Mouse (Mus musculus): ENCODE data around the gene Clybl.

The Clybl gene

GRCm38 (mm10) chr14:122367252-122367868, 185.9 kb downstream of the Clybl start:
- no peak for DNase-seq

GRCm38 (mm10) chr14:122367882-122368418, 186.4 kb downstream of the Clybl start:
- no peak for DNase-seq

- no peak for DNase-seq
Measured at GRCm38 (mm10) chr14:122368501-122368900, 187.0 kb downstream of the Clybl start.

- DNase-seq = no peak
Measured at GRCm38 (mm10) chr14:122371979-122372378, 190.5 kb downstream of the Clybl start.

GRCm38 (mm10) chr14:122373458-122373857, 192.0 kb downstream of the Clybl start:
- DNase-seq = no peak

- DNase-seq = no peak
Measured at GRCm38 (mm10) chr14:122374285-122374997, 192.9 kb downstream of the Clybl start.

GRCm38 (mm10) chr14:122375070-122375811, 193.7 kb downstream of the Clybl start:
- no peak for DNase-seq

- DNase-seq = no peak
Measured at GRCm38 (mm10) chr14:122376482-122377143, 195.1 kb downstream of the Clybl start.

GRCm38 (mm10) chr14:122377681-122378080, 196.2 kb downstream of the Clybl start:
- DNase-seq = no peak

- no peak for DNase-seq
Measured at GRCm38 (mm10) chr14:122379076-122379475, 197.6 kb downstream of the Clybl start.

- DNase-seq = no peak
Measured at GRCm38 (mm10) chr14:122379996-122380395, 198.5 kb downstream of the Clybl start.

- DNase-seq = no peak
Measured at GRCm38 (mm10) chr14:122380896-122381845, 199.7 kb downstream of the Clybl start.

GRCm38 (mm10) chr14:122382281-122382680, 200.8 kb downstream of the Clybl start:
- no peak for DNase-seq

- DNase-seq = no peak
Measured at GRCm38 (mm10) chr14:122383931-122384330, 202.4 kb downstream of the Clybl start.

GRCm38 (mm10) chr14:122384447-122385237, 203.1 kb downstream of the Clybl start:
- no peak for DNase-seq

- DNase-seq = no peak
Measured at GRCm38 (mm10) chr14:122385238-122385534, 203.7 kb downstream of the Clybl start.

- DNase-seq = no peak
Measured at GRCm38 (mm10) chr14:122385758-122386157, 204.3 kb downstream of the Clybl start.

GRCm38 (mm10) chr14:122386281-122387130, 205.0 kb downstream of the Clybl start:
- no peak for DNase-seq

GRCm38 (mm10) chr14:122387781-122388180, 206.3 kb downstream of the Clybl start:
- DNase-seq = no peak

- DNase-seq = no peak
Measured at GRCm38 (mm10) chr14:122388431-122389031, 207.0 kb downstream of the Clybl start.

All from right cerebral cortex, postnatal 14 days (tissue).